Mouse (Mus musculus) CH12F3 (cell line): ENCODE data around the gene Kifc5b.
"Not testable (repeated sequence)": the region's sequence is repeated elsewhere in the genome, so short reads cannot be mapped to it uniquely, and the experiment has no call there.

ENCODE experiments used
- in situ Hi-C: fragments of 300-500 bp; cut with MboI; formaldehyde crosslinking; loops from 2 replicates; pipeline ENCODE4 v1.14.3; 2020; ENCODE audit warnings: low sequenced_read_pairs

The Kifc5b gene

GRCm38 (mm10) chr17:26968200-26968611, 51.3 kb downstream of the Kifc5b start:
- in situ Hi-C loops, result no loop called here

GRCm38 (mm10) chr17:26969257-26969656, 52.4 kb downstream of the Kifc5b start:
- in situ Hi-C loops, result no loop called here

GRCm38 (mm10) chr17:26970221-26970620, 53.3 kb downstream of the Kifc5b start:
- in situ Hi-C loops, result no loop called here

- in situ Hi-C loops, result no loop called here
Observed at GRCm38 (mm10) chr17:26971247-26971905, 54.5 kb downstream of the Kifc5b start.

GRCm38 (mm10) chr17:26972107-26972506, 55.2 kb downstream of the Kifc5b start:
- in situ Hi-C loops, result no loop called here

GRCm38 (mm10) chr17:26972703-26973574, 56.0 kb downstream of the Kifc5b start, which contains the start of gene Zbtb9:
Gene Zbtb9, plus strand, starts transcription at chr17:26973167.
- in situ Hi-C loops, result no loop called here

GRCm38 (mm10) chr17:26974547-26974946, 57.7 kb downstream of the Kifc5b start:
- in situ Hi-C loops, result no loop called here

- in situ Hi-C loops, result no loop called here
Observed at GRCm38 (mm10) chr17:26975415-26975814, 58.5 kb downstream of the Kifc5b start.

- in situ Hi-C loops, result not testable (repeated sequence)
Observed at GRCm38 (mm10) chr17:26977354-26977753, 60.5 kb downstream of the Kifc5b start.

- in situ Hi-C loops, result no loop called here
Observed at GRCm38 (mm10) chr17:26979426-26979825, 62.5 kb downstream of the Kifc5b start.

- in situ Hi-C loops, result no loop called here
Observed at GRCm38 (mm10) chr17:26981050-26981449, 64.2 kb downstream of the Kifc5b start.
